Mouse (Mus musculus) intestine, embryonic 14.5 days (tissue): ENCODE measurements around the gene Hadha. TPM values are rescaled to one million over a fixed set of nuclear protein-coding genes. Genes with fewer than 3 reads are reported as not detected.

Experiments used
- ATAC-seq: fragments of 200-750 bp; cut with Nextera tagmentation; replicated peaks from 2 replicates; pipeline ENCODE4 v1.8.0; 2017; ENCODE audit warnings: low read depth, moderate number of reproducible peaks, moderate TSS enrichment, moderate library complexity; ENCODE audit not compliant: low FRiP score, low TSS enrichment
- DNase-seq: peaks from one replicate; pipeline ENCODE4 v3.0.0-alpha.2; 2018; ENCODE audit warnings: low spot score
- H3K27ac ChIP-seq: fragments of 300-500 bp; sonication (generic); 2 replicates; pipeline ENCODE4 v1.5.1; 2014; ENCODE audit warnings: low read depth, mild to moderate bottlenecking, control low read depth
- H3K27me3 ChIP-seq: fragments of 300-500 bp; sonication (generic); replicated peaks from 2 replicates; pipeline ENCODE4 v1.6.1; 2014; ENCODE audit warnings: low read length, control low read depth; ENCODE audit not compliant: control insufficient read depth, insufficient read depth
- H3K36me3 ChIP-seq: fragments of 300-500 bp; sonication (generic); 2 replicates; pipeline ENCODE4 v1.6.1; 2014; ENCODE audit warnings: low read length, control low read depth; ENCODE audit not compliant: control insufficient read depth, insufficient read depth
- H3K4me1 ChIP-seq: fragments of 300-500 bp; sonication (generic); replicated peaks from 2 replicates; pipeline ENCODE4 v1.6.1; 2014; ENCODE audit warnings: low read length, control low read depth, mixed read lengths; ENCODE audit not compliant: control insufficient read depth, insufficient read depth
- H3K4me2 ChIP-seq: fragments of 300-500 bp; sonication (generic); 2 replicates; pipeline ENCODE4 v1.6.1; 2014; ENCODE audit warnings: low read length
- H3K4me3 ChIP-seq: fragments of 300-500 bp; sonication (generic); 2 replicates; pipeline ENCODE4 v1.5.1; 2014; ENCODE audit warnings: low read depth, low read length, control low read depth, mixed read lengths
- H3K9ac ChIP-seq: fragments of 300-500 bp; sonication (generic); 2 replicates; pipeline ENCODE4 v1.6.1; 2014; ENCODE audit warnings: mild to moderate bottlenecking, low read length
- H3K9me3 ChIP-seq: fragments of 300-500 bp; sonication (generic); 2 replicates; pipeline ENCODE4 v1.6.1; 2016; ENCODE audit warnings: low read length, control low read depth; ENCODE audit not compliant: control insufficient read depth
- WGBS: fragments of 180-500 bp; shearing (Covaris S2); extraction: QIAGEN DNeasy Blood & Tissue Kit; methylation state at CpG from one replicate; pipeline ENCODE4 v1.1.7; 2014; 5-methylcytosine and 5-hydroxymethylcytosine counted together
- polyA plus RNA-seq: library from polyadenylated mRNA; unstranded; fragments of >200 nt; fragmentation: Nextera tagmentation; extraction: Ambion mirVana; gene quantifications from 2 replicates; pipeline ENCODE4 v1.2.1, GENCODE M21; 2014

The Hadha gene
- polyA plus RNA-seq: 125 and 133 TPM in 2 replicates

DNA sequence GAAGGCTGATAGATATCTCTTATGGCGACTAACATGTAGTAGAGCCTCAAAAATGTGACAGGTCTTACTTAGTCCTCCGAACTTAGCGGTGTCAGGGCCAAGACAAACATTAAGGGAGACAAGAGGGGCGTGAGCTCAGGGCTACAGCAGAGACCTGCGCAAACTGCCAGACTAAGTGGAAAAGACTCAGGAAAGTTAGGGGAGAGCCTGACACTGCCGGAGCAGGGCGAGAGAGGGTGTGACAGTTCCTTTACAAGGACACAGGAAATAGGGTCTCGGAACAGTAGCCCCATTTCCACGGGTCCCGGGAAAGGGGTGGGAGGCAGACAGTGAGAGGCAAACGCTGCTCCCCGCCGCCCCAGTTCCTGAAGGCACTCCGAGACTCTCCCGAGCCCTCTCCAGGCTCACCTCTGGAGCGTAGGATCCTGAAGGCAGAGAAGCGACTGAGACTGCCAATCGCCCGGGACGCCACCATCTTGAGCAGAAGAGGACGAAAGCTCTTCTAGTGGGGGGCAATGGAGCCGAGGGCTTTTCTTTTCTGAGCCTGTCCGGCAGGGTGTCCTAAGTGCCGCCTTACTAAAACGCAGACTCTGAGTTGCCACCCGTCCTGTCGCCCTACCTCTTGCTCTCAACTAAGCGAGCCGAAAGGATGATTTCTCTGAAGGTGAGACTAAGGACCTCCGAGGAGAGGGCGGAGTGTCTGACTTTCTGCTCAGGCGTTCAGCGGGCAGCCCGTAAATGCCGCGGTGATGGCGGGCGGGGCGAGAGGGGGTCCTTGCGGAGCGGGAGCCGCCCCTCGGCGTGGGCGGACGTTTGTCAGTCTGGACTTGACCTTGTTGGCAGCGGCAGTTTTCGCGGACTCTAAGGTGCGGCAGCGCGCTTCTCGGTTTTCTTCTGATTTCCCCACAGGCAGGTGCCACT, at the start of gene Hadha, which contains the start of gene Hadhb:
Gene Hadha (minus strand): TSS at position 689 of the 921 bp plus-strand sequence.
Gene Hadhb (plus strand): TSS at position 775 of the 921 bp plus-strand sequence.
- peak within 1 kb of the TSS; percentile 92 for H3K27ac ChIP-seq
- no peaks in the 10 kb centered on the region for H3K27me3 ChIP-seq
- H3K4me1 ChIP-seq: peaks cover 9% of the 10 kb centered on the region
- H3K9me3 ChIP-seq: no peaks in the 10 kb centered on the region
- H3K4me2 ChIP-seq: peak within 1 kb of the TSS; percentile 85
- WGBS: under 1% methylated on average over 53 of the region's 53 CpGs
- H3K36me3 ChIP-seq: 0 out of 2 replicates have a peak, but pooled peaks cover 3% of the 10 kb centered on the region
- DNase-seq (peak; percentile 100), ATAC-seq (peak; percentile 86)
- H3K9ac ChIP-seq: peak within 1 kb of the TSS; percentile 84
- H3K4me3 ChIP-seq: peak within 1 kb of the TSS; percentile 92

- Histone ChIP-seq H3K4me2 (no peak overlapping the region), H3K36me3 (no peaks in the 10 kb centered on the region), H3K9ac (no peak overlapping the region), H3K9me3 (no peaks in the 10 kb centered on the region), H3K27ac (no peak overlapping the region), H3K27me3 (no peaks in the 10 kb centered on the region), H3K4me1 (0 out of 2 replicates have a peak, but pooled peaks cover 7% of the 10 kb centered on the region), H3K4me3 (no peak overlapping the region)
- WGBS: 58% methylated on average over 1 of the region's 1 CpGs
- ATAC-seq (no peak), DNase-seq (no peak)
Measured at GRCm38 (mm10) chr5:30204441-30204840, 49.5 kb upstream of the Hadha start.

DNA sequence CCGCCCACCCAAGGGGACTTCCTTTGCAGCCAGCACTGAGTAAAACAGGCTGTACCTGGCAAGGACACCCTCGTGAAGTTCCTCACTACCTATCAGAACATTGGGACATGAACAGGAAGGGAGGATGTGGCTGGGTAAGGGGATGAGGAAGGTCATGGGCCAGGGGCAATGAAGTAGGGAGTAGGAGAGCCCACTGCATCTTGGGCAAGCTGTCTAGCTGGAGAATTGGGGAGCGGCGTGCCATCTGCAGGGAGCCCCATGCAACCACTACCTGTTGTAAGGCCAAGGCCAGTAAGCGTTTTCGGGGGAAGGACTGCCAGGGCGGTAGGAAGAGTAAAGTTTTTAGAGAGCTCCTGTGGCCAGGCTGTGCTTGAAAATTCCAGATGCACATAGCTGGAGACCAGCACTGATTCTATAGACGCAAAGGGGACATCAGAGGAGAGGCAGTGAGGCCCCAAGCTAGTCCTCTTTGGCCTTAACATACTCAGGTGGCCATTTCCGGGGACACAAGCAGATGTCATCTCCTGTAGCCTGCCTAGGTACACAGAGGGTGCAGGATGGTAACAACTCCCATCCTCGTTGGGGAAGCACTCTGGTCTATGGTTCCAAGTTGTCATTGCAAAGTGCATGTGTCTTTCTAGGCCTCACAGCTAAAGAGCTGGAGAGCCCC, 48.4 kb upstream of the Hadha start:
- H3K27me3 ChIP-seq: no peaks in the 10 kb centered on the region
- ATAC-seq: no peak
- no peaks in the 10 kb centered on the region for H3K9me3 ChIP-seq
- 79% methylated on average over 10 of the region's 10 CpGs for WGBS
- 0 out of 2 replicates have a peak, but pooled peaks cover 7% of the 10 kb centered on the region for H3K4me1 ChIP-seq
- no peaks in the 10 kb centered on the region for H3K36me3 ChIP-seq
- H3K4me2 ChIP-seq: no peak overlapping the region
- no peak overlapping the region for H3K9ac ChIP-seq
- no peak for DNase-seq
- no peak overlapping the region for H3K4me3 ChIP-seq
- no peak overlapping the region for H3K27ac ChIP-seq

GRCm38 (mm10) chr5:30202221-30202620, 47.3 kb upstream of the Hadha start:
- no peak for DNase-seq
- ATAC-seq: no peak
- H3K27ac ChIP-seq: no peak overlapping the region
- H3K9me3 ChIP-seq: no peaks in the 10 kb centered on the region
- no peaks in the 10 kb centered on the region for H3K27me3 ChIP-seq
- no peak overlapping the region for H3K4me3 ChIP-seq
- 0 out of 2 replicates have a peak, but pooled peaks cover 7% of the 10 kb centered on the region for H3K4me1 ChIP-seq
- no peak overlapping the region for H3K4me2 ChIP-seq
- no peaks in the 10 kb centered on the region for H3K36me3 ChIP-seq
- 83% methylated on average over 7 of the region's 7 CpGs for WGBS
- H3K9ac ChIP-seq: no peak overlapping the region

DNA sequence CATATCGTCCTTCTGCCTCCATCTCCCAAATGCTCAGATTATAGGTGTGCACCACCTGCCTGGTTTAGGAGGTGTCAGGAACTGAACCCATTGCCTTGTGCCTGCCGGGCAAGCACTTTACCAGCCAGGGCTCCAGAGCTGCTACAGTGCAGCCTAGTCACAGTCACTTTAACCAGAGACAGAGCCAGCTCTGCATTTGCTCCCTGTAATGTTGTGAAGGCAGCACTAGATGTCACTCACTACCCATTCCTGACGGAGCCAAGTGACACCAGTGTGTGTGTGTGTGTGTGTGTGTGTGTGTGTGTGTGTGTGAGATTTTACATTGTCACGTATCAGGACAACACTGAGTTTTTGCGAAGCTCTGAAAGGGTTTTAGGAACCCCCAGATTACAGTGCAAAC, 46.6 kb upstream of the Hadha start:
- Histone ChIP-seq H3K4me2 (no peak overlapping the region), H3K4me1 (0 out of 2 replicates have a peak, but pooled peaks cover 7% of the 10 kb centered on the region), H3K27ac (no peak overlapping the region), H3K27me3 (no peaks in the 10 kb centered on the region), H3K36me3 (no peaks in the 10 kb centered on the region), H3K9me3 (no peaks in the 10 kb centered on the region), H3K4me3 (no peak overlapping the region), H3K9ac (no peak overlapping the region)
- no peak for DNase-seq
- 0 out of 2 replicates have a peak, but pooled peaks have one; percentile 43 for ATAC-seq
- WGBS: 44% methylated on average over 5 of the region's 5 CpGs

- H3K4me2 ChIP-seq: no peak overlapping the region
- H3K27ac ChIP-seq: no peak overlapping the region
- no peak overlapping the region for H3K9ac ChIP-seq
- H3K36me3 ChIP-seq: no peaks in the 10 kb centered on the region
- no peaks in the 10 kb centered on the region for H3K9me3 ChIP-seq
- ATAC-seq: no peak
- no peaks in the 10 kb centered on the region for H3K27me3 ChIP-seq
- H3K4me1 ChIP-seq: 0 out of 2 replicates have a peak, but pooled peaks cover 3% of the 10 kb centered on the region
- DNase-seq: no peak
- no peak overlapping the region for H3K4me3 ChIP-seq
- WGBS: 68% methylated on average over 7 of the region's 7 CpGs
Measured at GRCm38 (mm10) chr5:30198257-30198656, 43.3 kb upstream of the Hadha start.

GRCm38 (mm10) chr5:30195340-30195739, 40.4 kb upstream of the Hadha start:
- no peak overlapping the region for H3K4me3 ChIP-seq
- H3K27ac ChIP-seq: no peak overlapping the region
- H3K36me3 ChIP-seq: no peaks in the 10 kb centered on the region
- H3K4me2 ChIP-seq: no peak overlapping the region
- no peak overlapping the region for H3K9ac ChIP-seq
- H3K4me1 ChIP-seq: no peaks in the 10 kb centered on the region
- ATAC-seq: no peak
- H3K27me3 ChIP-seq: no peaks in the 10 kb centered on the region
- H3K9me3 ChIP-seq: no peaks in the 10 kb centered on the region
- 79% methylated on average over 5 of the region's 5 CpGs for WGBS
- no peak for DNase-seq

GRCm38 (mm10) chr5:30192452-30192851, 37.5 kb upstream of the Hadha start:
- Histone ChIP-seq H3K4me3 (no peak overlapping the region), H3K36me3 (peaks cover 9% of the 10 kb centered on the region), H3K27ac (no peak overlapping the region), H3K9ac (no peak overlapping the region), H3K9me3 (no peaks in the 10 kb centered on the region), H3K27me3 (no peaks in the 10 kb centered on the region), H3K4me2 (no peak overlapping the region), H3K4me1 (no peaks in the 10 kb centered on the region)
- ATAC-seq (no peak), DNase-seq (no peak)
- 72% methylated on average over 1 of the region's 1 CpGs for WGBS
